Mouse (Mus musculus) adrenal gland, postnatal 25 days (tissue): ENCODE data around the gene Gm38394. TPM values are rescaled to one million over a fixed set of nuclear protein-coding genes. Genes with fewer than 3 reads are reported as not detected.
"Not testable (repeated sequence)": the region's sequence is repeated elsewhere in the genome, so short reads cannot be mapped to it uniquely, and the experiment has no call there.

ENCODE experiments used
- DNase-seq: peaks from one replicate; pipeline ENCODE4 v3.0.0; 2021; ENCODE audit warnings: mixed read lengths
- long read RNA-seq: library from polyadenylated mRNA; stranded (forward); transcript quantifications from one replicate; pipeline ENCODE4 v2.0.0, GENCODE M21; 2021
- total RNA-seq: library from RNA; stranded (reverse); gene quantifications from 2 replicates; pipeline ENCODE4 v1.2.3, GENCODE M21; 2021

Gm38394 gene
- 26.0 and 30.4 TPM in 2 replicates for total RNA-seq
- long read RNA-seq, full-length matches to known transcripts = 1 of 3 reads
- long read RNA-seq, partial matches to known transcripts = 2 of 3 reads
- long read RNA-seq, other reads (novel, unspliced or antisense) = 0 of 3 reads

DNA sequence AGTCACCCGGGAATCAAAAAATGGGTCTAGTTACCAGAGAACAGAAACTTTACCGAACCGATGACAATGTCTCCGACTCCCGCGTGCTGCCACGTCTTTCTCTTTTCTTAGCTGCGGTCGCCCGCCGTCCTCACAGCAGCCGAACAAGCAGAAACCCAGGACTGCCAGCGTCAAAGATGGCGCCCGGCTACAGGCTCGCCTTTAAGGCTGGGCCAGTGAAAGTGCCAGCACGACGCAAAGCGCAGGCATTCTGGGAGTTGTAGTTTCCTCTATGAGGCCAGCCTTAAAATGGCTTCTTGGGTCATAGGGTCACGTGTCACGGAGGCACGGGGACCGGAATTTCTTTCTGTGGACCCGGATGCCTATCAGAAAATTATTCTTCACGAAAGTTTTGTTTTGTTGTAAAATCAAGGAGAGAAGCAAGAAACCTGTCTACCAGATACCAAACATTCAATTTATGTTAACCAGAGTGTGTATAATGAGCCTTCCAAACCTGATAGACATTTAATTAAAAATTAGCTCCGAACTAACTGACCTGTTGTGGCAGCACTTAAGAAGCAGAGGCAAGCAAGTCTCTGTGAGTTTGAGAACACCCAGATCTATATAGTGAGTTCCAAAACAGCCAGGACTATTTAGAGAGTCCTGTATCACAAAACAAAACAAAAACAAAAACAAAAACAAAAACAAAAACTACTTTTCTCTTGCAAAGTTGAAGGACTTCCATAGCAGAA, at the start of gene Gm38394:
Gene Gm38394, minus strand, starts transcription at position 116 of the 731 bp plus-strand sequence.
- DNase-seq = peak; percentile 87

DNA sequence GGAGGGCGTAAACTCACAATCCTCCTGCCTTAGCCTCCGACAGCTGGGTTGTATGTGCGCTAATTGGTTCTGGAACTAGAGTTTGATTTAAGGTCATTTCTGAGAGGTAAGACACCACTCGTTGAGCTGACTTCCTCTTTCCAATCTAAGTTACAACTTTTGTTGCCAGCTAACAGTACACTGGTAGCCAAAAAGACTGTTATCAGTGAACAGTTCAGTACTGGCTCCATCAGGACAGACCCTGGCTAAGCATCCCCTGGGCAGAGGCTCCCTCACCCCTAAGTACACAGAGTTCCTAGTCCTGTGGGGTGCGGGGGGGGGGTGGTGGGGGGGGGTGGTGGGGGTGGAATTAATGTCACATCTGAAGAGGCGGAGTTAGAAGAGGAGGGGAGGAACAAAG, 49.8 kb upstream of the Gm38394 start:
- no peak for DNase-seq

GRCm38 (mm10) chr1:133709292-133709691, 48.2 kb upstream of the Gm38394 start:
- no peak for DNase-seq

- DNase-seq = not testable (repeated sequence)
Measured at GRCm38 (mm10) chr1:133701824-133702223, 40.7 kb upstream of the Gm38394 start.

DNA sequence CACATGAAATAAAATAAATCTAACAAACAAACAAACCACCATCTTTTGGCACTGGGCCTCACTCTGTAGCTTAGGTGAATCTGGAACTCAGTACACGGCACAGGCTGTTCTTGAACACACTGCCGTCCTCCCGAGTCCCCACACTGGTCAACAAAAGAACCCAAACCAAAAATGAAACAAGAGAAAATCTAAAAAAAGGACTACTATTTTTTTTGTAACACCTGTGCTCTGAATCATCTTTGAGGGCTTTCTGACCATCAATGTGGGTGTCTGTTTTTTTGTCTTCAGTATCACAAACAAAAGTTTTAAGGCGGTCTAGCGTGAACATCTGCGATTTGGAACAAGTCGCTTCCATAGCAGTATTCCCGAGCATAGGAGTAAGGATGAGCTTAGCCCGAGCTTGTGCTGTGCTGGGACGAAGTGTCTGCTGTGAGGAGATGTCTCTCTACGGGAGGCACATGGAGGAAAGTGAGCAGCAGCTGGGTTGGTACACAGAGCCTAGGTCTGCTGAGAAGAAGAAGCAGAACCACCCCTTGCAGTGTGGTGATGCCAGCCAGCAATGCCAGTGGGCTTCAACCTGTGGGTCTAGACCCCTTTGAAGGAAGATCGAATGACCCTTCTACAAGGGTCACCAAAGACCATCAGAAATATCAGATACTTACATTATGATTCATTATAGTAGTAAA, 37.0 kb upstream of the Gm38394 start:
- no peak for DNase-seq

GRCm38 (mm10) chr1:133695901-133696300, 34.8 kb upstream of the Gm38394 start:
- peak; percentile 15 for DNase-seq

GRCm38 (mm10) chr1:133694876-133695275, 33.8 kb upstream of the Gm38394 start:
- DNase-seq = no peak

- DNase-seq = no peak
Measured at GRCm38 (mm10) chr1:133694301-133694700, 33.2 kb upstream of the Gm38394 start.

GRCm38 (mm10) chr1:133693536-133694114, 32.5 kb upstream of the Gm38394 start:
- no peak for DNase-seq

DNA sequence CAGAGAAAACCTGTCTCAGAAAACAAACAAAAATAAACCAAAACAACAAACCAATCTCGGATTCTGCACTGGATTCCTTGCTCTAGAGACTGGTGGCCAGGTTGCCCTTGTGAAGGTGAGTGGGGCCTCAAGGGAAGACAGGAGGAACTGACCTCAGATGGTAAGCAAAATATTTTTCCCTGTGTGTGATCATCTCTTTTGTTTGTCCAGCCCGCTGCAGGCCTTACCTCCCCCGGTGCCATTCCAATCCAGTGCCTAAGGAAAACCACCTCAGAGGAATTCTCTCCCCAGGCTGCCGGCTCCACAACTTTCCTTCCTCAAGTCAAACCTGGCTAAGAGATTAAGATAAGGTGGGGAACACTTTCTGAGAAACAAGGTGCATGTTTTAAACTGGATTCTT, 31.1 kb upstream of the Gm38394 start:
- no peak for DNase-seq

GRCm38 (mm10) chr1:133691046-133691445, 29.9 kb upstream of the Gm38394 start:
- no peak for DNase-seq

GRCm38 (mm10) chr1:133689897-133690296, 28.8 kb upstream of the Gm38394 start, which contains the start of gene Lax1:
Gene Lax1 (minus strand): TSS chr1:133690108.
- no peak for DNase-seq

DNA sequence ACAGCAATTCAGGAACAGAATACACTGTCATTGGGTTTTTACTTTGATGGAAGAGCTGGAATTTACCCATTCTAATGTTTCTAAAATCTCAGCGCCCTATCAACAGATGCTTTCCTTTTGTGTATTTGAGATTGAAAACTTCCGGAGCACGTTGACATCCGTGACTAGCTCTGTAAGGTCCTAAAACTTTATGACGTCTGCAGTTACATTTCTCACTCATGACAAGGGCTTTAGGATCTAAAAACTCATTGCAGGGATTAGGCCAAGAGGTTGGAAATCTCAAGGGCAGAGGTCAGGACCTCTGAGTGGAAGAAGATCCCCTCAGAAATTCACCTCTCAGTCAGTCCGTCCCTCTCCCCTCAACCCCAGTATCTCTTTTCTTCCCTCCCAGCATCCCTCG, 27.2 kb upstream of the Gm38394 start:
- no peak for DNase-seq

- DNase-seq = peak; percentile 19
Measured at GRCm38 (mm10) chr1:133685749-133686519, 24.8 kb upstream of the Gm38394 start.

DNA sequence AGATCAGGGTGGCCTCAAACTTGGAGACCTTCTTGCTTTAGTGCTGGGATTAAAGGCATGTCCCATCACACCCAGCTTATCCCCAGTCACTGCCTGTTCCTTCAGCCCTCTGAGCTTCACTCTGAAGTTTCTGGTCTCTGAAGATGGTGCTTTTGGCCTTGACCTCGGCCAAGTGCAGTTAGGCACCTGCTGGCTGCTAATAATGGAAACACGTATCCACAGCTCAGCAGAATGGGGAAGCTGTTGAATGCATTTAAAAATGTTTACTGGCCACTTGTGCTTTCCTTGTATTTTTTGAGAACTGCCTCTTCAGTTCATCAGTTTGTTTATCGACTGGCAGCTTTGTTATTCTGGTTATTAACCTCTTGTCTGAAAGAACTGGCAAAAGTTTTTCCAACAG, 10.7 kb upstream of the Gm38394 start:
- DNase-seq = no peak

GRCm38 (mm10) chr1:133671266-133671665, 10.1 kb upstream of the Gm38394 start:
- DNase-seq = no peak

DNA sequence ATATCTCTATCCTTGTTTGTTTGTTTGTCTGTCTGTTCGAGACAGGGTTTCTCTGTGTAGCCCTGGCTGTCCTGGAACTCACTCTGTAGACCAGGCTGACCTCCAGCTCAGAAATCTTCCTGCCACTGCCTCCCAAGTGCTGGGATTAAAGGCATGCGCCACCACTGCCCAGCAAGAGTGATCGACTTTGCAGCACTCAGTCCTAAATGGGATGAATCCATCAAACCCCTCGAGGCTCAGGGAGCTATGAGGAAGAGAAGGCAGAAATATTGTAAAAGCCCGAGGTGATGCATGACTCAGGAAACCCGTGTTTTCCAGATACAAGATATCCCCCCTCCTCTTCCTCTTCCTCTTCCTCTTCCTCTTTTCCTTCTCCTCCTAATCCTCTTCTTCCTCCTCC, 9.7 kb upstream of the Gm38394 start:
- DNase-seq = no peak

DNA sequence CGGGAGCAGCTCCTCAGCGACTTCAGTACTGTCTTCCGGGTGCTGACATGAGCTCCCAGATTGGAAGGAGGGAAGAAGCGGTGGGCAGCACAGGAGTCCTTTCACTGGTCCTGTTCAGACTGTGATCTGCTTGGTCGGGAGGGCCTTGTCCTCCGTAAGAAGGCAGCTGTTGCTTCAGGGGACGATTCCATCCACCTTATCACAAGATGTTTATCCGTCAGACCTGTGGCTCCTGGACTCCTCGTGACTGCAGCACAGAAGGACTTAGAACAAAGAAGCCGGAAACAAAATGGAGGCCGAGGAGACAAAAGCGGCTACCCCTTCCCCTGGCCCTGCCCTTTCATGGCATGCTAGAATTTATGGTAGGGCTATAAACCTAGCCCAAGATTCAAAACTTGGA, 9.1 kb upstream of the Gm38394 start:
- DNase-seq = no peak

DNA sequence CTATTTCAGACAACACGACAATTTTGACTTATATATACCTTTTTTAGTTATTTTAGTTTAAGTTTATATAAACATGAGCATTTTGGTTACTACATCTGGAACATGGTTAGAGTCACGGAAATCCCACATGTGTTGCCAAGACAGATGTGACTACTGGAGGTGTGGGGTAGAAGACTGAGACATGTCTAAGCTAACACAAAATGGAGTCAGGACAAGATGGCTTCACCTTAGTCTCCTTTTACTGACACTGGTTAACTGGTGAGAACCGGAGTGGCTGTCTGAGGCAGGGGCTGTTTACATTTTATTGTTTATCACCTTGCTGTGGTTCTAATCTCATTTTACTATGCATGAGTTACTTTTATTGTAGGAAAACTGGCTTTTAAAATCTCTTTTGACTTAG, 7.5 kb upstream of the Gm38394 start:
- no peak for DNase-seq

- no peak for DNase-seq
Measured at GRCm38 (mm10) chr1:133667721-133668120, 6.6 kb upstream of the Gm38394 start.

GRCm38 (mm10) chr1:133665713-133666112, 4.6 kb upstream of the Gm38394 start:
- DNase-seq = not testable (repeated sequence)
